Mouse (Mus musculus) gastrocnemius, postnatal 4 days (tissue): Measurements from ENCODE around the gene 1700067K01Rik. TPM values are rescaled to one million over a fixed set of nuclear protein-coding genes. Genes with fewer than 3 reads are reported as not detected.

Experiments
- DNase-seq, 2 experiments: peaks; one replicate each; pipeline ENCODE4 v3.0.0; 2021 to 2022; ENCODE audit warnings: low spot score in 2 of 2, mixed read lengths in 2 of 2
- microRNA-seq: library from miRNA; unstranded; fragments of <30 nt; microRNA quantifications from one replicate; pipeline ENCODE4 v1.2.0, GENCODE M21; 2021
- total RNA-seq, 2 experiments: library from RNA; stranded (reverse); gene quantifications; 2 replicates each; pipeline ENCODE4 v1.2.3; 2021

1700067K01Rik gene
- total RNA-seq, 2 experiments from 2014 or later = 0.44 TPM; not detected in 1

- no peak for DNase-seq
Observed at GRCm38 (mm10) chr8:84046505-84046904, 45.2 kb downstream of the 1700067K01Rik start.

GRCm38 (mm10) chr8:84048171-84048570 lies 46.9 kb downstream of the 1700067K01Rik start:
- no peak for DNase-seq

- no peak for DNase-seq
Observed at GRCm38 (mm10) chr8:84052746-84053145, 51.4 kb downstream of the 1700067K01Rik start.

- no peak for DNase-seq
Observed at GRCm38 (mm10) chr8:84053229-84053628, 51.9 kb downstream of the 1700067K01Rik start.

Small RNA genes lying within 50 kb of the gene (microRNA-seq; reads per million reads assigned to microRNA genes)
- gene Mir1199 (0.63 reads per million), gene Mir8111 (not detected)

Other genes starting within 250 kb of the 1700067K01Rik start
- 10 to 100 TPM; 33.6 to 37.6 TPM for gene Adgrl1, start 101.4 kb upstream of the 1700067K01Rik start, total RNA-seq
- gene Gm10644, start 46.3 kb upstream of the 1700067K01Rik start, total RNA-seq = under 1 TPM; 0.22 to 0.23 TPM
- gene Asf1b, start 46.0 kb upstream of the 1700067K01Rik start, total RNA-seq = 10 to 100 TPM; 14.9 to 17.2 TPM
- gene Prkaca, start 28.5 kb upstream of the 1700067K01Rik start, total RNA-seq = 100 to 1,000 TPM; 837 to 892 TPM
- 10 to 100 TPM; 40.7 to 44.4 TPM for gene Samd1, start 3.8 kb upstream of the 1700067K01Rik start, total RNA-seq
- 1 to 10 TPM in 1 of 2 experiments, under 1 TPM in 1; 0.65 to 1.2 TPM for gene 2210011C24Rik, start 10.7 kb downstream of the 1700067K01Rik start, total RNA-seq
- gene Palm3, start 20.0 kb downstream of the 1700067K01Rik start, total RNA-seq = 1 to 10 TPM; 1.1 to 2.2 TPM
- gene Il27ra, start 41.1 kb downstream of the 1700067K01Rik start, total RNA-seq = 1 to 10 TPM in 1 of 2 experiments, under 1 TPM in 1; 0.93 to 1.4 TPM
- not detected for gene Rln3, start 43.5 kb downstream of the 1700067K01Rik start, total RNA-seq
- 1 to 10 TPM; 2.5 to 3.2 TPM for gene Gm10643, start 63.6 kb downstream of the 1700067K01Rik start, total RNA-seq
- gene Rfx1, start 65.3 kb downstream of the 1700067K01Rik start, total RNA-seq = 10 to 100 TPM; 10.1 to 11.7 TPM
- 10 to 100 TPM; 15.6 to 17.5 TPM for gene Dcaf15, start 103.3 kb downstream of the 1700067K01Rik start, total RNA-seq
- not detected for gene Podnl1, start 124.5 kb downstream of the 1700067K01Rik start, total RNA-seq
- 10 to 100 TPM; 18.2 to 21.8 TPM for gene Cc2d1a, start 146.4 kb downstream of the 1700067K01Rik start, total RNA-seq
- gene 4930432K21Rik, start 146.5 kb downstream of the 1700067K01Rik start, total RNA-seq = 1 to 10 TPM; 1.4 to 1.9 TPM
- 1 to 10 TPM; 2.5 to 3.3 TPM for gene Nanos3, start 183.7 kb downstream of the 1700067K01Rik start, total RNA-seq
- 1 to 10 TPM; 9.5 to 9.8 TPM for gene Zswim4, start 235.6 kb downstream of the 1700067K01Rik start, total RNA-seq
- gene D8Ertd738e, start 248.2 kb downstream of the 1700067K01Rik start, total RNA-seq = 100 to 1,000 TPM; 197 to 218 TPM